Mouse (Mus musculus): Measurements from ENCODE around the gene Ctnnbip1.

GRCm38 (mm10) chr4:149606056-149606455 lies 88.0 kb downstream of the Ctnnbip1 start:
- TF ChIP-seq CTCF (IDR thresholded peaks at IDR 0.05) (no peak), POLR2A (IDR thresholded peaks at IDR 0.05; ENCODE audit: insufficient read depth, low read depth, low read length) (no peak)

Data from heart, adult 2 months (tissue).